Mouse (Mus musculus) cortical plate, adult 2 months (tissue): ENCODE data around the gene Nat8f5.
"Not testable (repeated sequence)": the region's sequence is repeated elsewhere in the genome, so short reads cannot be mapped to it uniquely, and the experiment has no call there.

ENCODE experiments used
- CTCF ChIP-seq: fragments of 200-500 bp; IDR thresholded peaks from 2 replicates; pipeline ENCODE4 v1.5.1; 2011; ENCODE audit warnings: mild to moderate bottlenecking, control low read depth, low read length; ENCODE audit not compliant: insufficient read depth; ENCODE audit errors: extremely low read depth
- POLR2A ChIP-seq: fragments of 200-500 bp; IDR thresholded peaks from 2 replicates; pipeline ENCODE4 v1.6.1; 2011; ENCODE audit warnings: mild to moderate bottlenecking, low read length, control low read depth; ENCODE audit not compliant: insufficient read depth; ENCODE audit errors: extremely low read depth

- TF ChIP-seq CTCF, POLR2A: not testable (repeated sequence)
Observed at GRCm38 (mm10) chr6:85843677-85844458, 23.1 kb upstream of the Nat8f5 start.
